Mouse (Mus musculus) cerebellum, postnatal 25 days (tissue): ENCODE results near the gene Ablim2.
A peak's percentile ranks its signal among the peaks of the same experiment; 100 is the strongest.

ENCODE experiments used
- DNase-seq, 2 experiments: peaks; one replicate each; pipeline ENCODE4 v3.0.0; 2021; ENCODE audit warnings: mixed read lengths in 2 of 2

Ablim2 gene

GRCm38 (mm10) chr5:35773274-35774136, 15.8 kb downstream of the Ablim2 start:
- DNase-seq = peak; percentile 63 to 81

GRCm38 (mm10) chr5:35774137-35774424, 16.4 kb downstream of the Ablim2 start:
- DNase-seq = no peak

- DNase-seq = no peak
Observed at GRCm38 (mm10) chr5:35781116-35781515, 23.4 kb downstream of the Ablim2 start.

GRCm38 (mm10) chr5:35782648-35783180, 25.0 kb downstream of the Ablim2 start:
- no peak for DNase-seq

GRCm38 (mm10) chr5:35785853-35786252, 28.2 kb downstream of the Ablim2 start:
- DNase-seq = peak; percentile 29 to 33

- no peak for DNase-seq
Observed at GRCm38 (mm10) chr5:35787847-35788246, 30.2 kb downstream of the Ablim2 start.

GRCm38 (mm10) chr5:35788719-35789118, 31.0 kb downstream of the Ablim2 start:
- DNase-seq = no peak

- no peak for DNase-seq
Observed at GRCm38 (mm10) chr5:35789697-35790096, 32.0 kb downstream of the Ablim2 start.

- DNase-seq = no peak
Observed at GRCm38 (mm10) chr5:35790387-35791065, 32.8 kb downstream of the Ablim2 start.

GRCm38 (mm10) chr5:35793971-35794370, 36.3 kb downstream of the Ablim2 start:
- DNase-seq = peak in 1 of 2 experiments; percentile 20

GRCm38 (mm10) chr5:35794942-35795341, 37.3 kb downstream of the Ablim2 start:
- DNase-seq = peak in 1 of 2 experiments; percentile 21

GRCm38 (mm10) chr5:35795481-35796048, 37.9 kb downstream of the Ablim2 start:
- peak; percentile 73 to 79 for DNase-seq

GRCm38 (mm10) chr5:35796136-35796535, 38.5 kb downstream of the Ablim2 start:
- DNase-seq = no peak

GRCm38 (mm10) chr5:35799090-35799489, 41.4 kb downstream of the Ablim2 start:
- DNase-seq = no peak

GRCm38 (mm10) chr5:35803416-35803815, 45.7 kb downstream of the Ablim2 start:
- peak; percentile 40 to 53 for DNase-seq

- DNase-seq = no peak
Observed at GRCm38 (mm10) chr5:35804685-35805084, 47.0 kb downstream of the Ablim2 start.

GRCm38 (mm10) chr5:35805209-35805608, 47.5 kb downstream of the Ablim2 start:
- DNase-seq = no peak

- no peak for DNase-seq
Observed at GRCm38 (mm10) chr5:35807018-35807417, 49.3 kb downstream of the Ablim2 start.

GRCm38 (mm10) chr5:35810526-35810925, 52.8 kb downstream of the Ablim2 start:
- DNase-seq = no peak

- no peak for DNase-seq
Observed at GRCm38 (mm10) chr5:35811639-35812295, 54.1 kb downstream of the Ablim2 start.

- peak; percentile 47 to 57 for DNase-seq
Observed at GRCm38 (mm10) chr5:35814334-35814941, 56.8 kb downstream of the Ablim2 start.

- DNase-seq = no peak
Observed at GRCm38 (mm10) chr5:35815051-35815450, 57.4 kb downstream of the Ablim2 start.

- DNase-seq = no peak
Observed at GRCm38 (mm10) chr5:35817266-35817665, 59.6 kb downstream of the Ablim2 start.
